ENCODE assay signal across 17 mouse cellular contexts in the genomic region with DNA sequence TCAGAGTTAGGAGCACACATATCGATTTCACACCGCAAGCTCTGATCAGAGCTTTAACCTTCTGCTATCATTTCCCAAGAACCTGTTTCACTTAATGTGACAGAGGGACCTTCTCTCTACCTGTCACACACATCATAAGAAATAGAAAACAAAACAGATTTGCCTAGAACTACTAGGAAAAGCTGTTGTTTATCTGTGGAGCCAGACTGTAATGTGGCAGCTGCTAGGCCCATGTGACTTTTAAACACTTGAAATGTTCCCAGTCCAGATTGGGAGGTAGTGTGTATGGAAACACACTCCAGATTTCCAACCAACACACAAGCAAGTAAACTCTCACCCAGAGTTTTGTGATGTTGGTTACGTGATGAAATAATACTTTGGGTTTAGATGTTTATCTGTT.
"Had no signal": no experiment of that assay in that cellular context is flagged by ENCODE, and none has a peak within 500 bp of the region (broad histone marks: within the 10 kb centered on the region; RNA-seq: fewer than 3 reads in every experiment).

No protein-coding gene starts in this region.

- H3K4me2 ChIP-seq: limb, embryonic 13.5 days; liver, embryonic 13.5 days; midbrain, embryonic 11.5 days; midbrain, embryonic 15.5 days; neural tube, embryonic 12.5 days; neural tube, embryonic 15.5 days had no signal

- H3K9ac ChIP-seq: limb, embryonic 13.5 days; liver, embryonic 13.5 days; midbrain, embryonic 15.5 days; neural tube, embryonic 12.5 days; neural tube, embryonic 15.5 days had no signal

- H3K36me3 ChIP-seq: midbrain, embryonic 15.5 days had no signal

- ATAC-seq: midbrain, embryonic 15.5 days had no signal

- H3K27ac ChIP-seq: kidney, postnatal 0 days; layer of hippocampus, adult 2 months; limb, embryonic 13.5 days; liver, embryonic 13.5 days; midbrain, embryonic 15.5 days; neural tube, embryonic 12.5 days; neural tube, embryonic 15.5 days had no signal

- DNase-seq: layer of hippocampus, adult 9-11 months; liver; liver, embryonic 13.5 days; lung, adult 2 months; lung, postnatal 14 days; lung, postnatal 4 days; right cerebral cortex, adult 18-20 months; right cerebral cortex, postnatal 14 days; thymus, adult 18-20 months had no signal

- H3K27me3 ChIP-seq: limb, embryonic 13.5 days; liver, embryonic 13.5 days; midbrain, embryonic 15.5 days; neural tube, embryonic 12.5 days; neural tube, embryonic 15.5 days had no signal

- H3K9me3 ChIP-seq: limb, embryonic 10.5 days; limb, embryonic 13.5 days; liver, embryonic 13.5 days; midbrain, embryonic 15.5 days; neural tube, embryonic 12.5 days; neural tube, embryonic 15.5 days had no signal

- H3K4me3 ChIP-seq: layer of hippocampus, adult 2 months; limb, embryonic 10.5 days; limb, embryonic 13.5 days; liver, embryonic 13.5 days; midbrain, embryonic 15.5 days; neural tube, embryonic 12.5 days; neural tube, embryonic 15.5 days had no signal
